Mouse (Mus musculus): ENCODE measurements around the gene Sdk1.

DNA sequence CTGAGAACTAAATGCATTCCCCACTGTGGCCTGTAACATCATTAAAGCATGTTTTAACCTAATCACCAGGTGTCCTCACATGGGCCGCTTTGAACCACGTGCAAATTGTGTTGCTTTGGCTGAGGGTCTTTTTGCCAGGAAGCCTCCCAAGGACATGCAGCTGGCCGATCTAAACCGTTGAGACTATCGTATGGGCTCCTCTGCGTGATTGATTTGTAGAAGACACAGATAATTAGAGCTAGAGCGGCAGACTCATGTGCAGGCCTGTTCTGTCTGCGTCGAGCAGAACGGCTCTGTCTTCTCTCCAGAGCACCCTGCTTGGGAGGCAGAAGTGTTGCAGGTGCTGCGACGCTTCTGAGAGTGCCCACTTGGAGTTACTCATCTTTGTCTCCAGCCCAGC, 453.6 kb downstream of the Sdk1 start:
- no peak for TF ChIP-seq CTCF (IDR thresholded peaks at IDR 0.05 in 2 of 3, conservative IDR thresholded peaks at IDR 0.05 in 1 of 3; ENCODE audit: control insufficient read depth in 1 of 3, insufficient read depth in 1 of 3, low read depth in 2 of 3, low read length in 3 of 3, poor library complexity in 1 of 3, severe bottlenecking in 1 of 3)
- TF ChIP-seq JUND (IDR thresholded peaks at IDR 0.05; ENCODE audit: low read depth, low read length), result no peak
- no peak for TF ChIP-seq ZC3H11A (IDR thresholded peaks at IDR 0.05; ENCODE audit: low read depth, low read length)
- no peak for TF ChIP-seq POLR2A (IDR thresholded peaks at IDR 0.05; ENCODE audit: control insufficient read depth in 1 of 2, insufficient read depth in 1 of 2, low read depth in 1 of 2, low read length in 2 of 2, poor library complexity in 1 of 2)
- no peak for TF ChIP-seq EP300 (IDR thresholded peaks at IDR 0.05; ENCODE audit: low read depth in 1 of 2, low read length in 2 of 2)
- TF ChIP-seq USF2 (IDR thresholded peaks at IDR 0.05; ENCODE audit: borderline replicate concordance in 1 of 2, insufficient read depth in 1 of 2, low read depth in 1 of 2, low read length in 2 of 2), result no peak
- TF ChIP-seq KAT2A (conservative IDR thresholded peaks at IDR 0.05; ENCODE audit: low read depth, low read length), result no peak
- no peak for TF ChIP-seq MAZ (IDR thresholded peaks at IDR 0.05; ENCODE audit: low read depth, low read length)
- TF ChIP-seq NELFE (IDR thresholded peaks at IDR 0.05; ENCODE audit: low read depth, low read length), result no peak

Measured in MEL (cell line).